ENCODE assay signal across 17 mouse cellular contexts in the genomic region with DNA sequence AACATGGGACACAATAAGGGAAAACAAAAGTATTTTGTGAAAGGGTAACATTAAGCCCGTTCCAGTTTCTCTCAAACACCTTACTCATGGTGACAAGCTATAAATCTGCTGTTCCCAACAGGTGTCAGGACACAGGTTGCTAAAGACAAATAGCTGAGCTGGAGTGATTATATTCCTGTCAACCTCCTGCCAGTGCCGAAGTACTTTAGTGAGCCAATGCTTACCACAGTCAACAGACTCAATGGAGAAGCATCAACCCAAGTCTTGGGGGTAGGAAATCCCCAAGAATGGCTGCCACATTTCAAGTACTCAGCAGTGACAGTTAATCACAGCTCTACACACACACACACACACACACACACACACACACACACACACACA.
DNase-seq lines count a peak whose midpoint lies in the region; ATAC-seq lines count a peak whose summit lies in the region.
"Had no signal": no experiment of that assay in that cellular context is flagged by ENCODE, and none has a peak within 500 bp of the region (broad histone marks: within the 10 kb centered on the region; RNA-seq: fewer than 3 reads in every experiment).

No protein-coding gene starts in this region.

- ATAC-seq in frontal cortex, adult (ENCODE audit: low TSS enrichment): 0 out of 2 replicates have a peak, but pooled peaks have one; percentile 16
- ATAC-seq in hindbrain, embryonic 12.5 days (ENCODE audit: low FRiP score): peak; percentile 51
- ATAC-seq in midbrain, embryonic 12.5 days (ENCODE audit: low FRiP score, low read depth): no peak; the same call in 1 of the 2 replicates
- ATAC-seq in neural tube, embryonic 14.5 days (ENCODE audit: low read depth): peak; percentile 49
- ATAC-seq in inflammation-experienced regulatory T-cells, adult 6 months: no peak
- ATAC-seq: liver, postnatal 0 days had no signal

- peak overlapping the region; percentile 66 for H3K27ac ChIP-seq in hindbrain, embryonic 12.5 days
- H3K27ac ChIP-seq in midbrain, embryonic 12.5 days (replicated peaks): peak overlapping the region; percentile 44
- peak overlapping the region; percentile 46 for H3K27ac ChIP-seq in neural tube, embryonic 14.5 days (ENCODE audit: low read depth, low read length)
- H3K27ac ChIP-seq: stomach, embryonic 15.5 days had no signal

- no peak overlapping the region for H3K9ac ChIP-seq in hindbrain, embryonic 12.5 days
- H3K9ac ChIP-seq in midbrain, embryonic 12.5 days (replicated peaks): no peak overlapping the region
- no peak overlapping the region for H3K9ac ChIP-seq in neural tube, embryonic 14.5 days (replicated peaks; ENCODE audit: low read depth, low read length)
- H3K9ac ChIP-seq: liver, postnatal 0 days; stomach, embryonic 15.5 days had no signal

- no peaks in the 10 kb centered on the region for H3K36me3 ChIP-seq in hindbrain, embryonic 12.5 days
- H3K36me3 ChIP-seq in midbrain, embryonic 12.5 days: no peaks in the 10 kb centered on the region
- no peaks in the 10 kb centered on the region for H3K36me3 ChIP-seq in neural tube, embryonic 14.5 days (ENCODE audit: control insufficient read depth, insufficient read depth, low read length)
- H3K36me3 ChIP-seq: stomach, embryonic 15.5 days had no signal

- no peaks in the 10 kb centered on the region for H3K9me3 ChIP-seq in hindbrain, embryonic 12.5 days (replicated peaks)
- H3K9me3 ChIP-seq in midbrain, embryonic 12.5 days: no peaks in the 10 kb centered on the region
- H3K9me3 ChIP-seq in neural tube, embryonic 14.5 days (ENCODE audit: control insufficient read depth, low read length): no peaks in the 10 kb centered on the region
- H3K9me3 ChIP-seq: stomach, embryonic 15.5 days had no signal

- H3K4me1 ChIP-seq in hindbrain, embryonic 12.5 days: peaks cover 12% of the 10 kb centered on the region
- H3K4me1 ChIP-seq in midbrain, embryonic 12.5 days: peaks cover 19% of the 10 kb centered on the region
- H3K4me1 ChIP-seq in neural tube, embryonic 14.5 days (ENCODE audit: control insufficient read depth, insufficient read depth, low read length): peaks cover 12% of the 10 kb centered on the region; the same call in 1 of the 2 replicates
- H3K4me1 ChIP-seq: stomach, embryonic 15.5 days had no signal

- no peak overlapping the region for H3K4me2 ChIP-seq in hindbrain, embryonic 12.5 days (replicated peaks)
- H3K4me2 ChIP-seq in midbrain, embryonic 12.5 days (replicated peaks): no peak overlapping the region
- peak overlapping the region; percentile 2; the same call in 1 of the 2 replicates for H3K4me2 ChIP-seq in neural tube, embryonic 14.5 days (ENCODE audit: low read depth, low read length)
- H3K4me2 ChIP-seq: stomach, embryonic 15.5 days had no signal

- intact Hi-C loops in heart, postnatal 25 days (cut with DNase I): no loop called here

- no peak overlapping the region for H3K4me3 ChIP-seq in hindbrain, embryonic 12.5 days
- no peak overlapping the region for H3K4me3 ChIP-seq in midbrain, embryonic 12.5 days
- H3K4me3 ChIP-seq in neural tube, embryonic 14.5 days (ENCODE audit: low read depth, low read length): no peak overlapping the region
- H3K4me3 ChIP-seq: erythroblast, embryonic 14.5 days; stomach, embryonic 15.5 days had no signal

- DNase-seq in frontal cortex, postnatal 14 days (ENCODE audit: low spot score in 2 of 2): no peak
- DNase-seq in left cerebral cortex, adult 8-10 months (ENCODE audit: low spot score in 2 of 2): no peak
- no peak for DNase-seq in heart, postnatal 25 days (ENCODE audit: low spot score)
- DNase-seq: adrenal gland, adult 8-10 months; cerebellum, adult 11-12 months; kidney, adult 2 months; kidney, postnatal 14 days; liver; liver, postnatal 0 days; thymus, adult 2 months had no signal

- 41% methylated on average over 2 of the region's 2 CpGs for WGBS in hindbrain, embryonic 12.5 days
- WGBS in midbrain, embryonic 12.5 days: 42% methylated on average over 2 of the region's 2 CpGs
- WGBS in neural tube, embryonic 14.5 days: 15% methylated on average over 2 of the region's 2 CpGs

- no peaks in the 10 kb centered on the region for H3K27me3 ChIP-seq in hindbrain, embryonic 12.5 days
- no peaks in the 10 kb centered on the region; the same call in 1 of the 2 replicates for H3K27me3 ChIP-seq in midbrain, embryonic 12.5 days
- H3K27me3 ChIP-seq in neural tube, embryonic 14.5 days (ENCODE audit: control insufficient read depth, insufficient read depth, low read length): no peaks in the 10 kb centered on the region
- H3K27me3 ChIP-seq: stomach, embryonic 15.5 days had no signal

Comparison
In these comparisons a context has a peak if more than half of its experiments do, and no peak if none do; other contexts are left out.
1. ATAC-seq: peak in frontal cortex, adult (single experiment), hindbrain, embryonic 12.5 days (single experiment) and neural tube, embryonic 14.5 days (single experiment); none in midbrain, embryonic 12.5 days (single experiment) and inflammation-experienced regulatory T-cells, adult 6 months (single experiment).
2. Peak in every context shown above with its lines, with median percentiles within 50 percentile points of each other: H3K27ac ChIP-seq.